Mouse (Mus musculus): ENCODE results near the gene AK157302. TPM values are rescaled to one million over a fixed set of nuclear protein-coding genes. Genes with fewer than 3 reads are reported as not detected.
A peak's percentile ranks its signal among the peaks of the same experiment; 100 is the strongest.
"Not testable (repeated sequence)": the region's sequence is repeated elsewhere in the genome, so short reads cannot be mapped to it uniquely, and the experiment has no call there.

The AK157302 gene
- polyA plus RNA-seq, 1 experiment, result 0.71 TPM

DNA sequence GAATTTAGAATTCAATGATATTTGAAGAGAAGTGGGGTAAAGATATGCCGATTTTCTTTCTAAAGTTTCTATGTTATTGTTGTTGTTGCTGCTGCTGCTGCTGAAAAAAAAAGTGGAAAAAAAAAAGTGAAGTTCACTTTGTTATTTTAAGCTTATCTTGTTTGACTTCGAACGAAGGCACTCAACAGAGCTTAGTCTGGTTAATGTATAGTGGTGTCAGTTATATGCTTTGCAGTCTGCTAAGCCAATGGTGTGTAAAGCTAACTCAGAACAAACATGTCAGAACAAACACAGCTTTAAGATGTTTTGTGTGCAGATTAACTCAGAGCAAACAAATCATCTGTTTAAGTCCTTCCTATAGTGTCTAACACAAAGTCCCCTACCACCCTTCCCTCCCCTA lies 40.9 kb upstream of the AK157302 start:
- Histone ChIP-seq H3K4me3 (peak overlapping the region; percentile 72), H3K27me3 (ENCODE audit: control insufficient read depth, insufficient read depth, insufficient read length) (no peaks in the 10 kb centered on the region), H3K36me3 (ENCODE audit: control insufficient read depth, insufficient read depth) (peaks cover 7% of the 10 kb centered on the region), H3K79me2 (ENCODE audit: control insufficient read depth, insufficient read depth) (peaks cover 43% of the 10 kb centered on the region), H3K4me2 (ENCODE audit: low read depth) (peak overlapping the region; percentile 78), H3ac (ENCODE audit: control insufficient read depth, insufficient read length) (no peak overlapping the region)
- TF ChIP-seq E2F4 (IDR thresholded peaks at IDR 0.05; ENCODE audit: insufficient read depth) (no peak), TCF3 (IDR thresholded peaks at IDR 0.05; ENCODE audit: insufficient read length, low read depth) (no peak), REST (IDR thresholded peaks at IDR 0.05; ENCODE audit: insufficient read depth, insufficient read length) (no peak), MYOD1 (IDR thresholded peaks at IDR 0.05; ENCODE audit: control insufficient read depth in 1 of 3, insufficient read length in 2 of 3, low read depth in 2 of 3) (no peak), MAX (IDR thresholded peaks at IDR 0.05; ENCODE audit: low read depth) (no peak), TCF12 (IDR thresholded peaks at IDR 0.05; ENCODE audit: insufficient read depth, poor library complexity, severe bottlenecking) (no peak), MYOG (IDR thresholded peaks at IDR 0.05; ENCODE audit: control insufficient read depth in 1 of 3, insufficient read depth in 1 of 3, insufficient read length in 2 of 3, low read depth in 2 of 3) (no peak), SRF (IDR thresholded peaks at IDR 0.05; ENCODE audit: control insufficient read depth, insufficient read length, low read depth) (no peak), POLR2AphosphoS2 (IDR thresholded peaks at IDR 0.05; ENCODE audit: insufficient read length, low read depth) (no peak), POLR2A (IDR thresholded peaks at IDR 0.05; ENCODE audit: insufficient read length, low read depth) (no peak), USF1 (IDR thresholded peaks at IDR 0.05; ENCODE audit: low read depth) (no peak), CEBPB (IDR thresholded peaks at IDR 0.05; ENCODE audit: insufficient read depth, poor library complexity, severe bottlenecking) (no peak)

DNA sequence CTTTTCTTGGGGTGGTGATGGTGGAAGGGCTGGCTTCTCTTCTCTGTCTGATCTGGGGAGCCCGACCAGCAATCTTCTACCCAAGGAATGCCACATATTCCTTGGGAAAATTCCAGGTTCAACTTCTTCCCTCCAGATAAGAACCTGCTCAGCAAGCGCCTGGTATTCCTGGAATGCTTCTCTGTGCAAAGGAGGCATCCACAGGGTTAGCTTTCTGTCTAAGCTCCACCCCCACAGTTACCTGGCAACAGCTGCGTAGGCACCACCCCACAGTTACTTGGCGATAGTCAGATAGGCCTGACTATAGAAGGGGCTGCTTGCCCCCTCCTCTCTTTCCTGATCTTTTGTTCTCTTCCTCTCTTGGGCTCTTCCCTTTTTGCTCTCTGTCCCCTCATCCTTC lies 38.7 kb upstream of the AK157302 start:
- Histone ChIP-seq H3K4me3 (no peak overlapping the region), H3K27me3 (ENCODE audit: control insufficient read depth, insufficient read depth, insufficient read length) (no peaks in the 10 kb centered on the region), H3K36me3 (ENCODE audit: control insufficient read depth, insufficient read depth) (peaks cover 4% of the 10 kb centered on the region), H3ac (ENCODE audit: control insufficient read depth, insufficient read length) (no peak overlapping the region), H3K4me2 (ENCODE audit: low read depth) (no peak overlapping the region), H3K79me2 (ENCODE audit: control insufficient read depth, insufficient read depth) (peaks cover 21% of the 10 kb centered on the region)
- TF ChIP-seq POLR2AphosphoS2 (IDR thresholded peaks at IDR 0.05; ENCODE audit: insufficient read length, low read depth) (no peak), SRF (IDR thresholded peaks at IDR 0.05; ENCODE audit: control insufficient read depth, insufficient read length, low read depth) (no peak), REST (IDR thresholded peaks at IDR 0.05; ENCODE audit: insufficient read depth, insufficient read length) (no peak), MYOG (IDR thresholded peaks at IDR 0.05; ENCODE audit: control insufficient read depth in 1 of 3, insufficient read depth in 1 of 3, insufficient read length in 2 of 3, low read depth in 2 of 3) (no peak), MYOD1 (IDR thresholded peaks at IDR 0.05; ENCODE audit: control insufficient read depth in 1 of 3, insufficient read length in 2 of 3, low read depth in 2 of 3) (no peak), USF1 (IDR thresholded peaks at IDR 0.05; ENCODE audit: low read depth) (no peak), TCF3 (IDR thresholded peaks at IDR 0.05; ENCODE audit: insufficient read length, low read depth) (no peak), TCF12 (IDR thresholded peaks at IDR 0.05; ENCODE audit: insufficient read depth, poor library complexity, severe bottlenecking) (no peak), POLR2A (IDR thresholded peaks at IDR 0.05; ENCODE audit: insufficient read length, low read depth) (no peak), MAX (IDR thresholded peaks at IDR 0.05; ENCODE audit: low read depth) (no peak), E2F4 (IDR thresholded peaks at IDR 0.05; ENCODE audit: insufficient read depth) (no peak), CEBPB (IDR thresholded peaks at IDR 0.05; ENCODE audit: insufficient read depth, poor library complexity, severe bottlenecking) (no peak)

DNA sequence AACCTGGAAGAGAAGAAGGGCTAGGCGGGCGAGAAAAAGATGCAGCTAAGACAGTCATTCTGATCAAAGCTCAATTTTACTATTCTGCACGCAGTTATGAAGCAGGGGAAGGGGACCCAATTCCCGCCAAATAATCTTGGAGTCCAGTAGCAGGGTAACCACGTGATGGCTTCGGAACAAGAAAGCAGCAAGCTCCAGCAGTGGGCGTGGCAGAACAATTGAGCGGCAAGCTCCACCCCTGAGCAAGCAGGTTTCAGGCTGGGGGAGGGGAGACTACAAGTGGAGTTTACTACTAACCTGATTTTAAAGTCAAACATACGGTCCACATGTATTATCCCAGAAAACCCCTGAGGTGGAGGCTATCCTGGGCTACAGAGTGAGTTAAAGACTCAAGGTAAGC lies 32.5 kb upstream of the AK157302 start:
- H3K36me3 ChIP-seq (ENCODE audit: control insufficient read depth, insufficient read depth); H3K4me3 ChIP-seq; H3K27me3 ChIP-seq (ENCODE audit: control insufficient read depth, insufficient read depth, insufficient read length); H3K4me2 ChIP-seq (ENCODE audit: low read depth); H3K79me2 ChIP-seq (ENCODE audit: control insufficient read depth, insufficient read depth); H3ac ChIP-seq (ENCODE audit: control insufficient read depth, insufficient read length): not testable (repeated sequence)

DNA sequence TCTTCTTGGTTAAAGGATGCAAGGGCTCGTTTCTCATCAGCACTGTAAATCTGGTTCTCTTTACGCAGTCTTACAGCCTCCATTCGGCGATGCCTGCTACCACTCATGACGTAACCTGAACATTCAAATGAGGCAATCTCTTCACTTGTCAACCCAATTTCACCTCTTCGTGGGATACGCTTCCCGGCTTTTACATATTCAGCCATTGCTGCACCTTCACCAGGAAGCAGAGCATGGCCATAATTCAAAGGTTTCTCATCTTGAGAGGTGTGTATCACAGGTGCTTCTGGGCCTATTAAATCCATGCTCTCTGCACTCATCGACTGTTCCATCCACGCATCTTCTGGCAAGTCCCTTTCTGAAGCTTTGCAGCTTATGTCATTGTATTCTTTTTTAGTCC lies 27.7 kb upstream of the AK157302 start:
- H3K36me3 ChIP-seq (ENCODE audit: control insufficient read depth, insufficient read depth), result no peaks in the 10 kb centered on the region
- H3K4me2 ChIP-seq (ENCODE audit: low read depth), result no peak overlapping the region
- no peak for TF ChIP-seq TCF3 (IDR thresholded peaks at IDR 0.05; ENCODE audit: insufficient read length, low read depth)
- no peak for TF ChIP-seq POLR2AphosphoS2 (IDR thresholded peaks at IDR 0.05; ENCODE audit: insufficient read length, low read depth)
- TF ChIP-seq USF1 (IDR thresholded peaks at IDR 0.05; ENCODE audit: low read depth), result no peak
- TF ChIP-seq POLR2A (IDR thresholded peaks at IDR 0.05; ENCODE audit: insufficient read length, low read depth), result no peak
- TF ChIP-seq REST (IDR thresholded peaks at IDR 0.05; ENCODE audit: insufficient read depth, insufficient read length), result no peak
- TF ChIP-seq CEBPB (IDR thresholded peaks at IDR 0.05; ENCODE audit: insufficient read depth, poor library complexity, severe bottlenecking), result no peak
- TF ChIP-seq MYOD1 (IDR thresholded peaks at IDR 0.05; ENCODE audit: control insufficient read depth in 1 of 3, insufficient read length in 2 of 3, low read depth in 2 of 3), result no peak
- no peak for TF ChIP-seq TCF12 (IDR thresholded peaks at IDR 0.05; ENCODE audit: insufficient read depth, poor library complexity, severe bottlenecking)
- TF ChIP-seq SRF (IDR thresholded peaks at IDR 0.05; ENCODE audit: control insufficient read depth, insufficient read length, low read depth), result no peak
- TF ChIP-seq MAX (IDR thresholded peaks at IDR 0.05; ENCODE audit: low read depth), result no peak
- no peak for TF ChIP-seq E2F4 (IDR thresholded peaks at IDR 0.05; ENCODE audit: insufficient read depth)
- TF ChIP-seq MYOG (IDR thresholded peaks at IDR 0.05; ENCODE audit: control insufficient read depth in 1 of 3, insufficient read depth in 1 of 3, insufficient read length in 2 of 3, low read depth in 2 of 3), result no peak
- peaks cover 8% of the 10 kb centered on the region for H3K27me3 ChIP-seq (ENCODE audit: control insufficient read depth, insufficient read depth, insufficient read length)
- no peak overlapping the region for H3K4me3 ChIP-seq
- H3ac ChIP-seq (ENCODE audit: control insufficient read depth, insufficient read length), result no peak overlapping the region
- no peaks in the 10 kb centered on the region for H3K79me2 ChIP-seq (ENCODE audit: control insufficient read depth, insufficient read depth)

Data from myocyte (in vitro differentiated cells).